Mouse (Mus musculus) ES-E14 (cell line): ENCODE results near the gene Fxyd4.

Experiments used
- CHD2 ChIP-seq: IDR thresholded peaks from 2 replicates; pipeline ENCODE4 v1.6.1; 2014; ENCODE audit warnings: mild to moderate bottlenecking, low read depth, low read length, inconsistent platforms
- HCFC1 ChIP-seq: IDR thresholded peaks from 2 replicates; pipeline ENCODE4 v1.6.1; 2012; ENCODE audit warnings: low read length, inconsistent platforms, borderline replicate concordance; ENCODE audit not compliant: insufficient read depth
- MAFK ChIP-seq: IDR thresholded peaks from 2 replicates; pipeline ENCODE4 v1.6.1; 2014; ENCODE audit warnings: mild to moderate bottlenecking, low read depth, low read length, inconsistent platforms; ENCODE audit not compliant: insufficient read depth

DNA sequence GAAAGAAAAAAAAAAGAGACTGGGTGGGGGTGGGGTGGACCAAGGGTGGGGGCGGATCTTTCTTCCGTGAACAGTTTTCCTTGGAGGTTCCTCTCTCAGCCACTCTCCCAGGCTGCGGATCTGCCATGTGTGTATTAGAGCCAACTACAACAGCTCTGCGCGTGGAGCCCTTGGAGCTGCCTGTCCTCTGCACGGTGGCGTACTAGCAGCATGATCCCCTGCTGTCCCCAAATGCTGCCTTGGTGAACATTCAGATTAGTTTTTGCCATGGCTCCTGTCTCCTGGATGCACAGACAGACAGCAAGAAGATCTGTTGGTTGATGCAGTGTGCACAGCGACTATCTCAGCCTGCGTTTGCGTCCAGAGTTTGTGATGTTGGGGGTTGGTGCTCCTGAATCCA lies 5.3 kb upstream of the Fxyd4 start:
- TF ChIP-seq MAFK (no peak), HCFC1 (no peak), CHD2 (no peak)
